Mouse (Mus musculus) stomach, embryonic 15.5 days (tissue): ENCODE data around the gene Cybc1. TPM values are rescaled to one million over a fixed set of nuclear protein-coding genes. Genes with fewer than 3 reads are reported as not detected.

Experiments
- ATAC-seq: fragments of 200-750 bp; cut with Nextera tagmentation; 2 replicates; pipeline ENCODE4 v1.8.0; 2017; ENCODE audit warnings: low read depth, moderate number of reproducible peaks, moderate TSS enrichment; ENCODE audit not compliant: insufficient read depth, low FRiP score
- H3K27ac ChIP-seq: fragments of 300-500 bp; sonication (generic); 2 replicates; pipeline ENCODE4 v1.5.1; 2015; ENCODE audit warnings: mild to moderate bottlenecking, inconsistent platforms
- H3K27me3 ChIP-seq: fragments of 300-500 bp; sonication (generic); replicated peaks from 2 replicates; pipeline ENCODE4 v1.6.1; 2015; ENCODE audit warnings: inconsistent platforms
- H3K36me3 ChIP-seq: fragments of 300-500 bp; sonication (generic); 2 replicates; pipeline ENCODE4 v1.6.1; 2015; ENCODE audit warnings: inconsistent platforms
- H3K4me1 ChIP-seq: fragments of 300-500 bp; sonication (generic); 2 replicates; pipeline ENCODE4 v1.6.1; 2015; ENCODE audit warnings: inconsistent platforms
- H3K4me2 ChIP-seq: fragments of 300-500 bp; sonication (generic); 2 replicates; pipeline ENCODE4 v1.6.1; 2015; ENCODE audit warnings: mild to moderate bottlenecking, inconsistent platforms
- H3K4me3 ChIP-seq: fragments of 300-500 bp; sonication (generic); replicated peaks from 2 replicates; pipeline ENCODE4 v1.5.1; 2015; ENCODE audit warnings: inconsistent platforms
- H3K9ac ChIP-seq: fragments of 300-500 bp; sonication (generic); 2 replicates; pipeline ENCODE4 v1.6.1; 2015; ENCODE audit warnings: inconsistent platforms
- H3K9me3 ChIP-seq: fragments of 300-500 bp; sonication (generic); 2 replicates; pipeline ENCODE4 v1.6.1; 2016; ENCODE audit warnings: inconsistent platforms
- WGBS: fragments of 180-500 bp; shearing (Covaris S2); methylation state at CpG from one replicate; pipeline ENCODE4 v1.1.7; 2015; 5-methylcytosine and 5-hydroxymethylcytosine counted together
- polyA plus RNA-seq: library from polyadenylated mRNA; unstranded; fragments of >200 nt; fragmentation: Nextera tagmentation; extraction: Ambion mirVana; gene quantifications from 2 replicates; pipeline ENCODE4 v1.2.1, GENCODE M21; 2015

Cybc1 gene
- polyA plus RNA-seq, 1 experiment from 2014 or later = 32.5 TPM

GRCm38 (mm10) chr11:121203859-121204160, 25.3 kb downstream of the Cybc1 start:
- Histone ChIP-seq H3K27me3 (no peaks in the 10 kb centered on the region), H3K4me3 (peak overlapping the region; percentile 78), H3K27ac (peak overlapping the region; percentile 51), H3K36me3 (peaks cover 4% of the 10 kb centered on the region; the same call in 1 of the 2 replicates), H3K4me2 (peak overlapping the region; percentile 86), H3K9me3 (no peaks in the 10 kb centered on the region), H3K9ac (no peak overlapping the region), H3K4me1 (peaks cover 14% of the 10 kb centered on the region)
- 1% methylated on average over 5 of the region's 5 CpGs for WGBS
- no peak for ATAC-seq

GRCm38 (mm10) chr11:121201436-121202198, 27.5 kb downstream of the Cybc1 start:
- Histone ChIP-seq H3K9me3 (no peaks in the 10 kb centered on the region), H3K4me2 (no peak overlapping the region), H3K27me3 (no peaks in the 10 kb centered on the region), H3K4me1 (peaks cover 14% of the 10 kb centered on the region), H3K4me3 (no peak overlapping the region), H3K27ac (no peak overlapping the region), H3K9ac (no peak overlapping the region), H3K36me3 (no peaks in the 10 kb centered on the region)
- ATAC-seq = no peak
- 35% methylated on average over 11 of the region's 11 CpGs for WGBS

GRCm38 (mm10) chr11:121200781-121201180, 28.3 kb downstream of the Cybc1 start:
- no peaks in the 10 kb centered on the region for H3K9me3 ChIP-seq
- no peak overlapping the region for H3K27ac ChIP-seq
- ATAC-seq = no peak
- H3K9ac ChIP-seq = no peak overlapping the region
- H3K36me3 ChIP-seq = no peaks in the 10 kb centered on the region
- H3K27me3 ChIP-seq = no peaks in the 10 kb centered on the region
- H3K4me3 ChIP-seq = no peak overlapping the region
- WGBS = 90% methylated on average over 6 of the region's 6 CpGs
- H3K4me2 ChIP-seq = no peak overlapping the region
- H3K4me1 ChIP-seq = peaks cover 14% of the 10 kb centered on the region

GRCm38 (mm10) chr11:121199851-121200250, 29.3 kb downstream of the Cybc1 start:
- ATAC-seq = no peak
- Histone ChIP-seq H3K4me2 (no peak overlapping the region), H3K36me3 (no peaks in the 10 kb centered on the region), H3K4me3 (no peak overlapping the region), H3K27ac (no peak overlapping the region), H3K27me3 (no peaks in the 10 kb centered on the region), H3K9ac (no peak overlapping the region), H3K4me1 (peaks cover 9% of the 10 kb centered on the region; the same call in 1 of the 2 replicates), H3K9me3 (no peaks in the 10 kb centered on the region)
- 71% methylated on average over 4 of the region's 4 CpGs for WGBS

- Histone ChIP-seq H3K9me3 (no peaks in the 10 kb centered on the region), H3K4me1 (peaks cover 3% of the 10 kb centered on the region; the same call in 1 of the 2 replicates), H3K4me2 (no peak overlapping the region), H3K27me3 (no peaks in the 10 kb centered on the region), H3K4me3 (no peak overlapping the region), H3K27ac (no peak overlapping the region), H3K36me3 (no peaks in the 10 kb centered on the region), H3K9ac (no peak overlapping the region)
- 21% methylated on average over 2 of the region's 2 CpGs for WGBS
- no peak for ATAC-seq
These were observed 30.5 kb downstream of the Cybc1 start for GRCm38 (mm10) chr11:121198622-121199021.

GRCm38 (mm10) chr11:121193415-121193814, 35.7 kb downstream of the Cybc1 start:
- 74% methylated on average over 3 of the region's 3 CpGs for WGBS
- no peak for ATAC-seq
- H3K36me3 ChIP-seq = no peaks in the 10 kb centered on the region
- H3K9me3 ChIP-seq = no peaks in the 10 kb centered on the region
- H3K4me2 ChIP-seq = no peak overlapping the region
- H3K4me3 ChIP-seq = no peak overlapping the region
- H3K27ac ChIP-seq = no peak overlapping the region
- no peak overlapping the region for H3K9ac ChIP-seq
- H3K4me1 ChIP-seq = no peaks in the 10 kb centered on the region
- no peaks in the 10 kb centered on the region for H3K27me3 ChIP-seq

- Histone ChIP-seq H3K27ac (no peak overlapping the region), H3K9me3 (no peaks in the 10 kb centered on the region), H3K36me3 (no peaks in the 10 kb centered on the region), H3K27me3 (no peaks in the 10 kb centered on the region), H3K9ac (no peak overlapping the region), H3K4me1 (no peaks in the 10 kb centered on the region), H3K4me2 (no peak overlapping the region), H3K4me3 (no peak overlapping the region)
- no peak for ATAC-seq
- WGBS = 72% methylated on average over 2 of the region's 2 CpGs
These were observed 36.4 kb downstream of the Cybc1 start for GRCm38 (mm10) chr11:121192742-121193141.

- no peaks in the 10 kb centered on the region for H3K36me3 ChIP-seq
- no peak overlapping the region for H3K27ac ChIP-seq
- WGBS = 85% methylated on average over 3 of the region's 3 CpGs
- H3K9me3 ChIP-seq = no peaks in the 10 kb centered on the region
- H3K4me3 ChIP-seq = no peak overlapping the region
- ATAC-seq = no peak
- no peaks in the 10 kb centered on the region for H3K27me3 ChIP-seq
- no peak overlapping the region for H3K9ac ChIP-seq
- no peak overlapping the region for H3K4me2 ChIP-seq
- no peaks in the 10 kb centered on the region for H3K4me1 ChIP-seq
These were observed 39.4 kb downstream of the Cybc1 start for GRCm38 (mm10) chr11:121189681-121190080.

- Histone ChIP-seq H3K9ac (no peak overlapping the region), H3K4me2 (no peak overlapping the region), H3K4me1 (peaks cover 3% of the 10 kb centered on the region; the same call in 1 of the 2 replicates), H3K27me3 (no peaks in the 10 kb centered on the region), H3K9me3 (no peaks in the 10 kb centered on the region), H3K4me3 (no peak overlapping the region), H3K27ac (no peak overlapping the region), H3K36me3 (no peaks in the 10 kb centered on the region)
- WGBS = 57% methylated on average over 12 of the region's 12 CpGs
- ATAC-seq = peak; percentile 63; the same call in 1 of the 2 replicates
These were observed 52.5 kb downstream of the Cybc1 start for GRCm38 (mm10) chr11:121176285-121177270.

- no peaks in the 10 kb centered on the region for H3K27me3 ChIP-seq
- WGBS = 61% methylated on average over 3 of the region's 3 CpGs
- ATAC-seq = no peak
These were observed 54.9 kb downstream of the Cybc1 start for GRCm38 (mm10) chr11:121174234-121174633.

GRCm38 (mm10) chr11:121173203-121173602, 55.9 kb downstream of the Cybc1 start:
- ATAC-seq = no peak
- H3K4me2 ChIP-seq = no peak overlapping the region
- H3K4me1 ChIP-seq = peaks cover 3% of the 10 kb centered on the region; the same call in 1 of the 2 replicates
- no peak overlapping the region for H3K9ac ChIP-seq
- H3K27me3 ChIP-seq = no peaks in the 10 kb centered on the region
- no peak overlapping the region for H3K27ac ChIP-seq
- H3K4me3 ChIP-seq = no peak overlapping the region
- no peaks in the 10 kb centered on the region for H3K36me3 ChIP-seq
- H3K9me3 ChIP-seq = no peaks in the 10 kb centered on the region
- WGBS = 76% methylated on average over 5 of the region's 5 CpGs

More at GRCm38 (mm10) chr11:121174234-121174633, 54.9 kb downstream of the Cybc1 start:
- no peak overlapping the region for H3K4me3 ChIP-seq
- no peak overlapping the region for H3K4me2 ChIP-seq
- no peak overlapping the region for H3K27ac ChIP-seq
- no peak overlapping the region for H3K9ac ChIP-seq
- H3K4me1 ChIP-seq = peaks cover 3% of the 10 kb centered on the region; the same call in 1 of the 2 replicates
- H3K36me3 ChIP-seq = no peaks in the 10 kb centered on the region
- no peaks in the 10 kb centered on the region for H3K9me3 ChIP-seq
